Mouse (Mus musculus): ENCODE data around the gene Gm4881. TPM values are rescaled to one million over a fixed set of nuclear protein-coding genes. Genes with fewer than 3 reads are reported as not detected.

Gene Gm4881
- polyA plus RNA-seq, 1 experiment from 2014 or later: not detected

DNA sequence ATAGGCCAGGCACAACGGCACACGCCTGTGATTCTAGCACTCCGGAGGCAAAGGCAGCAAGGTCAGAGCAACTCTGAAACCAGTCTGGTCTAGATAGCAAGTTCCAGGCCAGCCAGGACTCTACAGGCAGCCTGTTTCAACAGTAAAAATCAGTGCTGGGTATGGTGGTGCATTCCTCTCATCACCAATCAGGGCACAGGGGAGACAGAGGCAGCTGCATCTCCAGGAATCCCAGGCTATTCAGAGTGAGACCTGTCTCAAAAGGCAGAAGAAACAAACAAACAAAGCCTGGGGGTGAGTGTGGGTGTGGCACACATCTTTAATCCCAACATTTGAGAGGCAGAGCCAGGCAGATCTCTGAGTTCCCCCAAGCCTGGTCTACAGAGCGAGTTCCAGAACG lies 39.1 kb upstream of the Gm4881 start:
- no peak overlapping the region for H3K9ac ChIP-seq (replicated peaks)
- no peak overlapping the region for H3K4me3 ChIP-seq (ENCODE audit: low read depth, low read length)
- no peak for ATAC-seq
- no peaks in the 10 kb centered on the region for H3K27me3 ChIP-seq (ENCODE audit: insufficient read depth, low read length)
- 76% methylated on average over 5 of the region's 5 CpGs for WGBS (ENCODE audit: insufficient replicate concordance)
- no peak overlapping the region for H3K27ac ChIP-seq (ENCODE audit: low read depth)
- H3K9me3 ChIP-seq (ENCODE audit: low read length): no peaks in the 10 kb centered on the region
- no peak for TF ChIP-seq CTCF (IDR thresholded peaks at IDR 0.05; ENCODE audit: low read depth)
- TF ChIP-seq EP300 (IDR thresholded peaks at IDR 0.05; ENCODE audit: low read depth): no peak
- DNase-seq: no peak
- no peak overlapping the region for H3K4me2 ChIP-seq (ENCODE audit: low read depth, low read length)
- no peaks in the 10 kb centered on the region for H3K36me3 ChIP-seq (replicated peaks; ENCODE audit: insufficient read depth, low read length)
- no peaks in the 10 kb centered on the region for H3K4me1 ChIP-seq (ENCODE audit: insufficient read depth)

- Histone ChIP-seq H3K4me3 (ENCODE audit: low read depth, low read length) (no peak overlapping the region), H3K9ac (replicated peaks) (no peak overlapping the region), H3K9me3 (ENCODE audit: low read length) (no peaks in the 10 kb centered on the region), H3K27me3 (ENCODE audit: insufficient read depth, low read length) (no peaks in the 10 kb centered on the region), H3K4me1 (ENCODE audit: insufficient read depth) (no peaks in the 10 kb centered on the region), H3K4me2 (ENCODE audit: low read depth, low read length) (no peak overlapping the region), H3K27ac (ENCODE audit: low read depth) (no peak overlapping the region), H3K36me3 (replicated peaks; ENCODE audit: insufficient read depth, low read length) (no peaks in the 10 kb centered on the region)
- ATAC-seq (no peak), DNase-seq (no peak)
- WGBS (ENCODE audit: insufficient replicate concordance): 71% methylated on average over 7 of the region's 7 CpGs
- TF ChIP-seq EP300 (IDR thresholded peaks at IDR 0.05; ENCODE audit: low read depth) (no peak), CTCF (IDR thresholded peaks at IDR 0.05; ENCODE audit: low read depth) (no peak)
Observed at GRCm38 (mm10) chr7:24980439-24980838, 36.1 kb upstream of the Gm4881 start.

GRCm38 (mm10) chr7:24978781-24979180 lies 34.5 kb upstream of the Gm4881 start:
- H3K9me3 ChIP-seq (ENCODE audit: low read length): no peaks in the 10 kb centered on the region
- no peak overlapping the region for H3K4me3 ChIP-seq (ENCODE audit: low read depth, low read length)
- DNase-seq: peak; percentile 49
- H3K4me1 ChIP-seq (ENCODE audit: insufficient read depth): no peaks in the 10 kb centered on the region
- TF ChIP-seq EP300 (IDR thresholded peaks at IDR 0.05; ENCODE audit: low read depth) (no peak), CTCF (IDR thresholded peaks at IDR 0.05; ENCODE audit: low read depth) (no peak)
- H3K27ac ChIP-seq (ENCODE audit: low read depth): 0 out of 2 replicates have a peak overlapping the region, but pooled peaks have one; percentile 34
- H3K36me3 ChIP-seq (replicated peaks; ENCODE audit: insufficient read depth, low read length): no peaks in the 10 kb centered on the region
- no peak overlapping the region for H3K9ac ChIP-seq (replicated peaks)
- no peaks in the 10 kb centered on the region for H3K27me3 ChIP-seq (ENCODE audit: insufficient read depth, low read length)
- ATAC-seq: peak; percentile 35; the same call in 1 of the 2 replicates
- no peak overlapping the region for H3K4me2 ChIP-seq (ENCODE audit: low read depth, low read length)
- 31% methylated on average over 7 of the region's 7 CpGs for WGBS (ENCODE audit: insufficient replicate concordance)

GRCm38 (mm10) chr7:24974893-24975595 lies 30.8 kb upstream of the Gm4881 start:
- H3K4me3 ChIP-seq (ENCODE audit: low read depth, low read length): no peak overlapping the region
- DNase-seq (no peak), ATAC-seq (no peak)
- no peaks in the 10 kb centered on the region for H3K9me3 ChIP-seq (ENCODE audit: low read length)
- no peak overlapping the region for H3K27ac ChIP-seq (ENCODE audit: low read depth)
- peaks cover 6% of the 10 kb centered on the region for H3K4me1 ChIP-seq (ENCODE audit: insufficient read depth)
- WGBS (ENCODE audit: insufficient replicate concordance): 19% methylated on average over 9 of the region's 9 CpGs
- H3K4me2 ChIP-seq (ENCODE audit: low read depth, low read length): peak overlapping the region; percentile 5; the same call in 1 of the 2 replicates
- no peaks in the 10 kb centered on the region for H3K27me3 ChIP-seq (ENCODE audit: insufficient read depth, low read length)
- no peak overlapping the region for H3K9ac ChIP-seq (replicated peaks)
- peak; percentile 81 for TF ChIP-seq CTCF (IDR thresholded peaks at IDR 0.05; ENCODE audit: low read depth)
- no peak for TF ChIP-seq EP300 (IDR thresholded peaks at IDR 0.05; ENCODE audit: low read depth)
- 0 out of 2 replicates have a peak, but pooled peaks cover 2% of the 10 kb centered on the region for H3K36me3 ChIP-seq (replicated peaks; ENCODE audit: insufficient read depth, low read length)

- Histone ChIP-seq H3K27ac (ENCODE audit: low read depth) (no peak overlapping the region), H3K4me3 (ENCODE audit: low read depth, low read length) (no peak overlapping the region), H3K36me3 (replicated peaks; ENCODE audit: insufficient read depth, low read length) (0 out of 2 replicates have a peak, but pooled peaks cover 5% of the 10 kb centered on the region), H3K4me1 (ENCODE audit: insufficient read depth) (peaks cover 6% of the 10 kb centered on the region), H3K9ac (replicated peaks) (no peak overlapping the region), H3K4me2 (ENCODE audit: low read depth, low read length) (no peak overlapping the region), H3K9me3 (ENCODE audit: low read length) (no peaks in the 10 kb centered on the region), H3K27me3 (ENCODE audit: insufficient read depth, low read length) (no peaks in the 10 kb centered on the region)
- WGBS (ENCODE audit: insufficient replicate concordance): 69% methylated on average over 5 of the region's 5 CpGs
- ATAC-seq (no peak), DNase-seq (no peak)
- TF ChIP-seq CTCF (IDR thresholded peaks at IDR 0.05; ENCODE audit: low read depth) (no peak), EP300 (IDR thresholded peaks at IDR 0.05; ENCODE audit: low read depth) (no peak)
Observed at GRCm38 (mm10) chr7:24973902-24974301, 29.6 kb upstream of the Gm4881 start.

DNA sequence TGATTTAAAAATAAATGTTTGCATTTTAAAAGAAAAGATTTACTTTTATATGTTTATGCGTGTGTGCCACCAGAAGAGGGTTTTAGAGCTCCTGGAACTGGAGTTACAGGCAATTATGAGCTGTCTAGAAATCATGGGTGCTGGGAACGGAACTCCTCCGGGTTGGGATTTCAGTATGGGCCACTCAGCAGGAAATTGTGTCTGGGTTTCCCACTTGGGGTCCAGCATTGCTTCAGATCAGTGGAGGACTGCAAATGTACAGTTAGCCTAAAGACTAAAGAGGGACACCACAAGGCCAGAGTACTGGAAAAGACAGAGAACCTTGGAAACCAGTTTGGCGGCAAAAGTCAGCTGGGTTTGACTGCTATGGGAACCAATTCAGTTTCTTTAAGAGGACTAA lies 28.9 kb upstream of the Gm4881 start:
- TF ChIP-seq EP300 (IDR thresholded peaks at IDR 0.05; ENCODE audit: low read depth): no peak
- TF ChIP-seq CTCF (IDR thresholded peaks at IDR 0.05; ENCODE audit: low read depth): no peak
- H3K4me1 ChIP-seq (ENCODE audit: insufficient read depth): peaks cover 6% of the 10 kb centered on the region
- ATAC-seq (no peak), DNase-seq (no peak)
- H3K4me2 ChIP-seq (ENCODE audit: low read depth, low read length): no peak overlapping the region
- H3K36me3 ChIP-seq (replicated peaks; ENCODE audit: insufficient read depth, low read length): 0 out of 2 replicates have a peak, but pooled peaks cover 5% of the 10 kb centered on the region
- WGBS (ENCODE audit: insufficient replicate concordance): 79% methylated on average over 4 of the region's 4 CpGs
- H3K9me3 ChIP-seq (ENCODE audit: low read length): no peaks in the 10 kb centered on the region
- no peak overlapping the region for H3K27ac ChIP-seq (ENCODE audit: low read depth)
- no peak overlapping the region for H3K4me3 ChIP-seq (ENCODE audit: low read depth, low read length)
- no peaks in the 10 kb centered on the region for H3K27me3 ChIP-seq (ENCODE audit: insufficient read depth, low read length)
- no peak overlapping the region for H3K9ac ChIP-seq (replicated peaks)

Measured in liver, postnatal 0 days (tissue).